Mouse (Mus musculus) liver, adult 2 months (tissue): Measurements from ENCODE around the gene Serpinc1. TPM values are rescaled to one million over a fixed set of nuclear protein-coding genes. Genes with fewer than 3 reads are reported as not detected.

Experiments used
- DNase-seq: peaks from one replicate; pipeline ENCODE4 v3.0.0-alpha.2; 2011; ENCODE audit warnings: low read depth, low spot score; ENCODE audit errors: extremely low read depth
- H3K27ac ChIP-seq: fragments of 200-500 bp; replicated peaks from 2 replicates; pipeline ENCODE4 v1.5.1; 2012; ENCODE audit warnings: low read depth, mild to moderate bottlenecking, control low read depth, inconsistent platforms, low read length; ENCODE audit not compliant: insufficient read depth
- H3K27me3 ChIP-seq: fragments of 200-500 bp; 2 replicates; pipeline ENCODE4 v1.6.1; 2012; ENCODE audit warnings: mild to moderate bottlenecking, moderate library complexity, low read length, inconsistent platforms; ENCODE audit not compliant: control insufficient read depth, insufficient read depth
- H3K36me3 ChIP-seq: fragments of 200-500 bp; 2 replicates; pipeline ENCODE4 v1.6.1; 2012; ENCODE audit warnings: low read length, inconsistent platforms; ENCODE audit not compliant: control insufficient read depth, insufficient read depth
- H3K4me1 ChIP-seq: fragments of 200-500 bp; 2 replicates; pipeline ENCODE4 v1.6.1; 2011; ENCODE audit warnings: low read length; ENCODE audit not compliant: control insufficient read depth, insufficient read depth
- H3K4me3 ChIP-seq: fragments of 200-500 bp; 2 replicates; pipeline ENCODE4 v1.5.1; 2011; ENCODE audit warnings: low read depth, mild to moderate bottlenecking, control low read depth, low read length, moderate library complexity; ENCODE audit not compliant: insufficient read depth
- H3K79me2 ChIP-seq: fragments of 200-500 bp; 2 replicates; pipeline ENCODE4 v1.6.1; 2012; ENCODE audit warnings: inconsistent platforms, mild to moderate bottlenecking, low read length, moderate library complexity; ENCODE audit not compliant: control insufficient read depth, insufficient read depth
- H3K9ac ChIP-seq: fragments of 200-500 bp; 2 replicates; pipeline ENCODE4 v1.6.1; 2012; ENCODE audit warnings: low read depth, mild to moderate bottlenecking, control low read depth, inconsistent platforms, low read length
- CTCF ChIP-seq: fragments of 200-500 bp; IDR thresholded peaks from 2 replicates; pipeline ENCODE4 v1.5.1; 2011; ENCODE audit warnings: low read depth, low read length, control low read depth
- POLR2A ChIP-seq: fragments of 200-500 bp; IDR thresholded peaks from 2 replicates; pipeline ENCODE4 v1.6.1; 2011; ENCODE audit warnings: low read length, control low read depth; ENCODE audit not compliant: insufficient read depth; ENCODE audit errors: extremely low read depth
- WGBS: fragments of 180-500 bp; shearing (Covaris S2); methylation state at CpG from one replicate; pipeline ENCODE4 v1.1.7; 2018; 5-methylcytosine and 5-hydroxymethylcytosine counted together
- polyA plus RNA-seq: library from polyadenylated mRNA; depleted of rRNA; stranded (reverse); fragments of >200 nt; gene quantifications from 2 replicates; pipeline ENCODE4 v1.2.3, GENCODE M21; 2012
- total RNA-seq: library from RNA; depleted of rRNA; stranded (reverse); fragments of >200 nt; gene quantifications from 2 replicates; pipeline ENCODE4 v1.2.3, GENCODE M21; 2014

The Serpinc1 gene
- total and polyA plus RNA-seq, 2 experiments: 3,274 to 5,808 TPM

DNA sequence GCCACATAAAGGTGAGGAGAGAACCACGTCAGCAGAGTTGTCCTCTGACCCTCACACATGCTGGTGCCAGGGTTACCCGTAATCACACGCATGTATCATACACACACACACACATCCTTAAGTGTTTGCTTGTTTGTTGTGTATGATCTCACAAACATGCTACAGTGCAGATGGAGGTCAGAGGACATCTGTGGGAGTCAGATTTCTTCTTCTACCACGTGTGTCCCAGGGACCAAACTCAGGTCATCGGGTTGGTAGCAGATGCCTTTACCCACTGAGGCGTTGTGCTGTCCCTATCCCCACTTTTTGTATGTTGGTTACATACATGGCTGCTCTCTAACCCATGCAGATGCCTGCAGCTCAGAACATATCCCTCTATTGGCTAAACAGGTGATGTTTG, 7.1 kb downstream of the Serpinc1 start:
- no peak overlapping the region for H3K4me3 ChIP-seq
- DNase-seq: no peak
- no peak overlapping the region for H3K9ac ChIP-seq
- TF ChIP-seq CTCF (no peak), POLR2A (no peak)
- H3K79me2 ChIP-seq: peaks cover 15% of the 10 kb centered on the region
- peaks cover 7% of the 10 kb centered on the region for H3K36me3 ChIP-seq
- H3K27ac ChIP-seq: peak overlapping the region; percentile 92
- 29% methylated on average over 6 of the region's 6 CpGs for WGBS
- H3K4me1 ChIP-seq: peaks cover 37% of the 10 kb centered on the region
- H3K27me3 ChIP-seq: no peaks in the 10 kb centered on the region

DNA sequence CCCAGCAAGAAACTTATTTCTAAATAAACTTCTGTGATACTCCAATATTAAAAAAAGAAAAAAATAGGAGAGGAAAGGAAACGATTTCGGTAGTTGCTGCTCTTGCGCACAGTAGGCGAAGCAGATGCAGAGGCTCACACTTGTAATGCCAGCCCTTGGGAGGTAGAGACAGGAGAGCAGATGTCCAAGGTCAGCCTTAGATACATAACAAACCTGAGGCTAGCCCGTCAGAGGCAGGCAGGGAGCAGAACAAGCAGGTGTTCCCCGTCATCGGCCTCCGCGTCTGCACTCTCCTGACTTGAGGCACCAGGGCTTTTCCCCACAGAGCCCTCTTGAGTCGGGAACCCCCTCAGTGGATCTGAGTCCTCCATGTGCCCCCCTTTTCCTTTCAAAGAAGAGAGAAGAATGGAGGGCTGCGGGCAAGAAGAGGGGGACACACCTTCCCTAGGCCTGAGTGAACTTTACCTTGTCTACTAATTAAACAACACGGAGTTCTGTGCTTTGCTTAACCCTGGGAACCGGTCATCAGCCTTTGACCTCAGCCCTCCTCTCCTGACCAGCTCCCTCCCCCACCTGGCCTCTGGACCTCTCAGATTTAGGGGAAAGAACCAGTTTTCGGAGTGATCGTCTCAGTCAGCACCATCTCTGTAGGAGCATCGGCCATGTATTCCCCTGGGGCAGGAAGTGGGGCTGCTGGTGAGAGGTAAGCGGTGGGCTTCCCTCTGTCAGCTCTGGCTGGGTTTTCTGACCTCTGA, 8.7 kb downstream of the Serpinc1 start:
- Histone ChIP-seq H3K36me3 (peaks cover 18% of the 10 kb centered on the region), H3K4me3 (peak overlapping the region; percentile 64), H3K79me2 (peaks cover 15% of the 10 kb centered on the region), H3K27ac (peak overlapping the region; percentile 98), H3K4me1 (peaks cover 37% of the 10 kb centered on the region), H3K27me3 (no peaks in the 10 kb centered on the region), H3K9ac (peak overlapping the region; percentile 90)
- 23% methylated on average over 17 of the region's 17 CpGs for WGBS
- peak; percentile 96 for DNase-seq
- TF ChIP-seq POLR2A (0 out of 2 replicates have a peak, but pooled peaks have one; percentile 22), CTCF (no peak)

DNA sequence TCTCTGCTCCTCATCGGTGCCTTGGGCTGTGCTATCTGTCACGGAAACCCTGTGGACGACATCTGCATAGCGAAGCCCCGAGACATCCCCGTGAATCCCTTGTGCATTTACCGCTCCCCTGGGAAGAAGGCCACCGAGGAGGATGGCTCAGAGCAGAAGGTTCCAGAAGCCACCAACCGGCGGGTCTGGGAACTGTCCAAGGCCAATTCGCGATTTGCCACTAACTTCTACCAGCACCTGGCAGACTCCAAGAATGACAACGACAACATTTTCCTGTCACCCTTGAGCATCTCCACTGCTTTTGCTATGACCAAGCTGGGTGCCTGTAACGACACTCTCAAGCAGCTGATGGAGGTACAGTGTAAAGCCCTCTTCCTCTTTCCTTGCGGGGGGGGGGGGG, 11.0 kb downstream of the Serpinc1 start:
- peak; percentile 61 for DNase-seq
- H3K4me3 ChIP-seq: peak overlapping the region; percentile 64

DNA sequence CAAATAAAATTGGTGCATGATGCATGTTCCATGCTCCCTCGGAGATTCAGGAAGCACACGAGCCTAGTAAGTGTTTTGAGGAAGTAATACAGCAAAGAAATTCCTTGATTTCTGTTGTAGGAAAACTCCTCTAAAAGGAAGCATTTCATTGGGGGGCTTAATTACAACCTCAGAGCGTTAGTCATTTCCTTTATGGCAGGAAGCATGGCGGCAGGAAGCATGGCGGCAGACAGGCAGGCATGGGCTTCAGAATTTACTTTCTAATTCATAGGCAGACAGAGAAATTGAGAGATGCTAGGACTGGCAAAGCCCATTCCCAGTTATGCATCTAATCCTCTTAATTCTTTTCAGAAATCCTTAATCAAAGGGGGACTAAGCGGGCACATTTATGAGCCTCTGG, 15.5 kb downstream of the Serpinc1 start:
- H3K27ac ChIP-seq: no peak overlapping the region
- H3K9ac ChIP-seq: no peak overlapping the region
- peaks cover 2% of the 10 kb centered on the region; the same call in 1 of the 2 replicates for H3K79me2 ChIP-seq
- H3K4me3 ChIP-seq: no peak overlapping the region
- H3K27me3 ChIP-seq: no peaks in the 10 kb centered on the region
- H3K36me3 ChIP-seq: peaks cover 76% of the 10 kb centered on the region
- 77% methylated on average over 6 of the region's 6 CpGs for WGBS
- H3K4me1 ChIP-seq: peaks cover 15% of the 10 kb centered on the region
- DNase-seq: no peak
- TF ChIP-seq POLR2A (no peak), CTCF (no peak)

More for the DNA sequence above, 11.0 kb downstream of the Serpinc1 start:
- Histone ChIP-seq H3K27me3 (no peaks in the 10 kb centered on the region), H3K79me2 (peaks cover 12% of the 10 kb centered on the region), H3K4me1 (peaks cover 27% of the 10 kb centered on the region), H3K27ac (peak overlapping the region; percentile 98), H3K36me3 (peaks cover 41% of the 10 kb centered on the region), H3K9ac (peak overlapping the region; percentile 90)
- WGBS: 24% methylated on average over 15 of the region's 15 CpGs
- TF ChIP-seq CTCF (peak; percentile 58), POLR2A (no peak)

DNA sequence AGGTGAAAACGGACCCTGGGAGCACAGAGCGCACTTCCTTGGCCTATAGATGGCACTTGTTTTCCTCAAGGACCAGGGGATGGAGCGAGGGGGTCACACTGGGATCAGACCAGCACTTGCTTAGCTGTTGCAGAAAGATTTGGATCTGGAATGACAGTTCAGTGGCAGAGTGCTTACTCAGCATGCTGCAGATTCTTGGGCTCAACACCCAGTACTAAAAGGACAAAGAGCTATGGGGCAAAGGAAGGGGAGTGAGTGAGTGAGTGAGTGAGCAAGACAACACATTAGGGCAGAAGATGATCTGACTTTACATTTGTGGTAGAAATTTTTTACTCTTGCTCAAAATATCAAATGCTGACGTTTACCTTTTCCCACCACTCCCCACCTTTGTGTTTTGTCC, 26.6 kb downstream of the Serpinc1 start:
- Histone ChIP-seq H3K27ac (no peak overlapping the region), H3K27me3 (no peaks in the 10 kb centered on the region), H3K79me2 (no peaks in the 10 kb centered on the region), H3K9ac (no peak overlapping the region), H3K36me3 (peaks cover 58% of the 10 kb centered on the region), H3K4me3 (no peak overlapping the region), H3K4me1 (0 out of 2 replicates have a peak, but pooled peaks cover 2% of the 10 kb centered on the region)
- peak; percentile 37 for DNase-seq
- WGBS: 92% methylated on average over 4 of the region's 4 CpGs
- TF ChIP-seq POLR2A: no peak
- TF ChIP-seq CTCF: no peak

DNA sequence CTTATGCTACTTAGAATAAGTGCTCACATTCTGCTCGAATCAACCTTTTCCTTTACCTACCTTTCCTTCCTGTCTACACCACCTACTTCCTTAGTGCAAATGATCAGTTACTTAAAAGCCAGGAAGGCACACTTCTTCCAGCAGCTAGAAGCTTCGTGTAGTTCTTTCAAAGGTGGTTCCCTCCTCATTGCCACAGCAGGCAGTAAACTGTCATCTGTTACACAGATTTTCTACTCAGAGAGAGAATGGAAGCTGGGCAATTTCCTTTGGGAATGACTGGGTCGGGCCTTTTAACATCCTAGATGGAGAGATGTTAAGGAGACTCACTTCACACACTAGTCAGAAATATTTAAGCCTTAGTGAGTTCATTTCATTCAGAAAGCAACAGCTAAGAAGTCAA, 27.1 kb downstream of the Serpinc1 start:
- Histone ChIP-seq H3K27me3 (no peaks in the 10 kb centered on the region), H3K27ac (no peak overlapping the region), H3K36me3 (peaks cover 52% of the 10 kb centered on the region), H3K79me2 (no peaks in the 10 kb centered on the region), H3K4me1 (no peaks in the 10 kb centered on the region), H3K4me3 (no peak overlapping the region), H3K9ac (no peak overlapping the region)
- no peak for DNase-seq
- TF ChIP-seq CTCF (no peak), POLR2A (no peak)
- WGBS: 84% methylated on average over 3 of the region's 3 CpGs
